Mouse (Mus musculus) hindbrain, embryonic 10.5 days (tissue): ENCODE data around the gene Fam185a. TPM values are rescaled to one million over a fixed set of nuclear protein-coding genes. Genes with fewer than 3 reads are reported as not detected.
A peak's percentile ranks its signal among the peaks of the same experiment; 100 is the strongest.

Experiments used
- DNase-seq: peaks from one replicate; pipeline ENCODE4 v3.0.0-alpha.2; 2017; ENCODE audit warnings: low spot score
- H3K27ac ChIP-seq: fragments of 300-500 bp; sonication (generic); 2 replicates; pipeline ENCODE4 v1.5.1; 2016; ENCODE audit warnings: mild to moderate bottlenecking, moderate library complexity
- H3K27me3 ChIP-seq: fragments of 300-500 bp; sonication (generic); 2 replicates; pipeline ENCODE4 v1.6.1; 2016; ENCODE audit warnings: mild to moderate bottlenecking; ENCODE audit not compliant: poor library complexity, insufficient read depth, severe bottlenecking
- H3K36me3 ChIP-seq: fragments of 300-500 bp; sonication (generic); 2 replicates; pipeline ENCODE4 v1.6.1; 2016; ENCODE audit warnings: mild to moderate bottlenecking, moderate library complexity
- H3K4me1 ChIP-seq: fragments of 300-500 bp; sonication (generic); replicated peaks from 2 replicates; pipeline ENCODE4 v1.6.1; 2016; ENCODE audit warnings: mild to moderate bottlenecking
- H3K4me3 ChIP-seq: fragments of 300-500 bp; sonication (generic); 2 replicates; pipeline ENCODE4 v1.5.1; 2016; ENCODE audit warnings: mild to moderate bottlenecking, moderate library complexity
- H3K9me3 ChIP-seq: fragments of 300-500 bp; sonication (generic); 2 replicates; pipeline ENCODE4 v1.6.1; 2016; ENCODE audit warnings: mild to moderate bottlenecking, moderate library complexity
- WGBS: fragments of 180-500 bp; shearing (Covaris S2); methylation state at CpG from one replicate; pipeline ENCODE4 v1.1.7; 2016; 5-methylcytosine and 5-hydroxymethylcytosine counted together
- polyA plus RNA-seq: library from polyadenylated mRNA; unstranded; fragments of >200 nt; fragmentation: Nextera tagmentation; extraction: Ambion mirVana; gene quantifications from 2 replicates; pipeline ENCODE4 v1.2.1, GENCODE M21; 2016

Fam185a gene
- polyA plus RNA-seq, 1 experiment from 2014 or later, result 4.6 TPM

- no peak for DNase-seq
- H3K36me3 ChIP-seq, result no peaks in the 10 kb centered on the region
- H3K4me1 ChIP-seq, result peaks cover 25% of the 10 kb centered on the region
- H3K4me3 ChIP-seq, result no peak overlapping the region
- 84% methylated on average over 3 of the region's 3 CpGs for WGBS
- H3K9me3 ChIP-seq, result no peaks in the 10 kb centered on the region
- no peaks in the 10 kb centered on the region for H3K27me3 ChIP-seq
- H3K27ac ChIP-seq, result no peak overlapping the region
Measured at GRCm38 (mm10) chr5:21487306-21487705, 62.5 kb downstream of the Fam185a start.

- no peaks in the 10 kb centered on the region for H3K27me3 ChIP-seq
- H3K9me3 ChIP-seq, result no peaks in the 10 kb centered on the region
- DNase-seq, result no peak
- H3K36me3 ChIP-seq, result no peaks in the 10 kb centered on the region
- H3K4me3 ChIP-seq, result no peak overlapping the region
- no peak overlapping the region for H3K27ac ChIP-seq
- WGBS, result 89% methylated on average over 3 of the region's 3 CpGs
- H3K4me1 ChIP-seq, result peaks cover 21% of the 10 kb centered on the region
Measured at GRCm38 (mm10) chr5:21487716-21488115, 63.0 kb downstream of the Fam185a start.

- no peaks in the 10 kb centered on the region for H3K9me3 ChIP-seq
- no peak for DNase-seq
- H3K27me3 ChIP-seq, result no peaks in the 10 kb centered on the region
- no peak overlapping the region for H3K4me3 ChIP-seq
- 92% methylated on average over 5 of the region's 5 CpGs for WGBS
- peaks cover 19% of the 10 kb centered on the region for H3K4me1 ChIP-seq
- H3K27ac ChIP-seq, result no peak overlapping the region
- no peaks in the 10 kb centered on the region for H3K36me3 ChIP-seq
Measured at GRCm38 (mm10) chr5:21488506-21488905, 63.7 kb downstream of the Fam185a start.

GRCm38 (mm10) chr5:21489135-21489534 is 64.4 kb downstream of the Fam185a start:
- no peak overlapping the region for H3K4me3 ChIP-seq
- 76% methylated on average over 4 of the region's 4 CpGs for WGBS
- no peaks in the 10 kb centered on the region for H3K9me3 ChIP-seq
- H3K27me3 ChIP-seq, result no peaks in the 10 kb centered on the region
- H3K27ac ChIP-seq, result no peak overlapping the region
- H3K36me3 ChIP-seq, result no peaks in the 10 kb centered on the region
- H3K4me1 ChIP-seq, result peaks cover 19% of the 10 kb centered on the region
- no peak for DNase-seq

GRCm38 (mm10) chr5:21491469-21491868 is 66.7 kb downstream of the Fam185a start:
- H3K27ac ChIP-seq, result peak overlapping the region; percentile 43; the same call in 1 of the 2 replicates
- WGBS, result 44% methylated on average over 2 of the region's 2 CpGs
- H3K4me1 ChIP-seq, result peaks cover 22% of the 10 kb centered on the region
- H3K27me3 ChIP-seq, result no peaks in the 10 kb centered on the region
- H3K9me3 ChIP-seq, result no peaks in the 10 kb centered on the region
- no peak for DNase-seq
- no peak overlapping the region for H3K4me3 ChIP-seq
- no peaks in the 10 kb centered on the region for H3K36me3 ChIP-seq

GRCm38 (mm10) chr5:21492213-21492612 is 67.5 kb downstream of the Fam185a start:
- no peak overlapping the region for H3K27ac ChIP-seq
- DNase-seq, result no peak
- H3K9me3 ChIP-seq, result no peaks in the 10 kb centered on the region
- no peaks in the 10 kb centered on the region for H3K27me3 ChIP-seq
- no peak overlapping the region for H3K4me3 ChIP-seq
- peaks cover 22% of the 10 kb centered on the region for H3K4me1 ChIP-seq
- no peaks in the 10 kb centered on the region for H3K36me3 ChIP-seq
- WGBS, result 78% methylated on average over 3 of the region's 3 CpGs

- no peak for DNase-seq
- no peaks in the 10 kb centered on the region for H3K36me3 ChIP-seq
- H3K27me3 ChIP-seq, result no peaks in the 10 kb centered on the region
- 89% methylated on average over 8 of the region's 8 CpGs for WGBS
- H3K4me1 ChIP-seq, result peaks cover 21% of the 10 kb centered on the region
- no peak overlapping the region for H3K4me3 ChIP-seq
- no peaks in the 10 kb centered on the region for H3K9me3 ChIP-seq
- no peak overlapping the region for H3K27ac ChIP-seq
Measured at GRCm38 (mm10) chr5:21493294-21493999, 68.7 kb downstream of the Fam185a start.

GRCm38 (mm10) chr5:21494781-21495180 is 70.0 kb downstream of the Fam185a start:
- H3K36me3 ChIP-seq, result no peaks in the 10 kb centered on the region
- H3K4me3 ChIP-seq, result no peak overlapping the region
- peaks cover 13% of the 10 kb centered on the region for H3K4me1 ChIP-seq
- 68% methylated on average over 3 of the region's 3 CpGs for WGBS
- H3K9me3 ChIP-seq, result no peaks in the 10 kb centered on the region
- no peak overlapping the region for H3K27ac ChIP-seq
- DNase-seq, result no peak
- no peaks in the 10 kb centered on the region for H3K27me3 ChIP-seq

- peaks cover 8% of the 10 kb centered on the region for H3K4me1 ChIP-seq
- H3K27me3 ChIP-seq, result no peaks in the 10 kb centered on the region
- no peaks in the 10 kb centered on the region for H3K36me3 ChIP-seq
- H3K9me3 ChIP-seq, result no peaks in the 10 kb centered on the region
- WGBS, result 75% methylated on average over 6 of the region's 6 CpGs
- no peak overlapping the region for H3K4me3 ChIP-seq
- no peak overlapping the region for H3K27ac ChIP-seq
- DNase-seq, result peak; percentile 35
Measured at GRCm38 (mm10) chr5:21496321-21496720, 71.6 kb downstream of the Fam185a start.

GRCm38 (mm10) chr5:21496881-21497280 is 72.1 kb downstream of the Fam185a start:
- H3K27ac ChIP-seq, result no peak overlapping the region
- WGBS, result 63% methylated on average over 3 of the region's 3 CpGs
- H3K27me3 ChIP-seq, result no peaks in the 10 kb centered on the region
- H3K9me3 ChIP-seq, result no peaks in the 10 kb centered on the region
- no peak for DNase-seq
- H3K36me3 ChIP-seq, result no peaks in the 10 kb centered on the region
- peaks cover 3% of the 10 kb centered on the region; the same call in 1 of the 2 replicates for H3K4me1 ChIP-seq
- H3K4me3 ChIP-seq, result no peak overlapping the region

GRCm38 (mm10) chr5:21498490-21498889 is 73.7 kb downstream of the Fam185a start:
- no peak for DNase-seq
- 90% methylated on average over 2 of the region's 2 CpGs for WGBS
- peaks cover 3% of the 10 kb centered on the region; the same call in 1 of the 2 replicates for H3K4me1 ChIP-seq
- H3K4me3 ChIP-seq, result no peak overlapping the region
- H3K27me3 ChIP-seq, result no peaks in the 10 kb centered on the region
- H3K9me3 ChIP-seq, result no peaks in the 10 kb centered on the region
- no peaks in the 10 kb centered on the region for H3K36me3 ChIP-seq
- no peak overlapping the region for H3K27ac ChIP-seq

- no peak for DNase-seq
- no peak overlapping the region for H3K4me3 ChIP-seq
- WGBS, result 79% methylated on average over 11 of the region's 11 CpGs
- H3K27me3 ChIP-seq, result no peaks in the 10 kb centered on the region
- no peaks in the 10 kb centered on the region for H3K36me3 ChIP-seq
- H3K9me3 ChIP-seq, result no peaks in the 10 kb centered on the region
- H3K27ac ChIP-seq, result no peak overlapping the region
- peaks cover 3% of the 10 kb centered on the region; the same call in 1 of the 2 replicates for H3K4me1 ChIP-seq
Measured at GRCm38 (mm10) chr5:21498925-21499324, 74.2 kb downstream of the Fam185a start.

- Histone ChIP-seq H3K4me1 (peaks cover 3% of the 10 kb centered on the region; the same call in 1 of the 2 replicates), H3K27me3 (no peaks in the 10 kb centered on the region), H3K9me3 (no peaks in the 10 kb centered on the region), H3K4me3 (no peak overlapping the region), H3K27ac (no peak overlapping the region), H3K36me3 (no peaks in the 10 kb centered on the region)
- no peak for DNase-seq
- 87% methylated on average over 10 of the region's 10 CpGs for WGBS
Measured at GRCm38 (mm10) chr5:21500133-21500532, 75.4 kb downstream of the Fam185a start.
